8 mouse cellular contexts compared by ENCODE assay signal in genomic region chr19:34192008-34192963, GRCm38 (mm10). TPM values are rescaled to one million over a fixed set of nuclear protein-coding genes. Genes with fewer than 3 reads are reported as not detected.
A peak's percentile ranks its signal among the peaks of the same experiment; 100 is the strongest.
DNase-seq lines count a peak whose midpoint lies in the region; ATAC-seq and TF ChIP-seq lines count a peak whose summit lies in the region.

Stambpl1 (plus strand) TSS chr19:34192229.

- under 1% methylated on average over 62 of the region's 62 CpGs for WGBS in hindbrain, embryonic 16.5 days

- H3K4me1 ChIP-seq in hindbrain, embryonic 16.5 days (ENCODE audit: control insufficient read depth, insufficient read depth, low read depth, low read length) = peaks cover 10% of the 10 kb centered on the region

- intact Hi-C loops in gastrocnemius, adult 2 months (cut with DNase I) = no loop called here

- peak; percentile 88 for ATAC-seq in hindbrain, embryonic 16.5 days

- H3K36me3 ChIP-seq in hindbrain, embryonic 16.5 days (ENCODE audit: control insufficient read depth, insufficient read depth, low read length) = no peaks in the 10 kb centered on the region

- peak within 1 kb of the TSS; percentile 64 for H3K4me2 ChIP-seq in hindbrain, embryonic 16.5 days (ENCODE audit: low read length)

- H3K4me3 ChIP-seq in gastrocnemius, adult 2 months = peak within 1 kb of the TSS; percentile 71
- peak within 1 kb of the TSS; percentile 84 for H3K4me3 ChIP-seq in hindbrain, embryonic 16.5 days (ENCODE audit: low read length)

- peak within 1 kb of the TSS; percentile 85 for H3K27ac ChIP-seq in gastrocnemius, adult 2 months
- peak within 1 kb of the TSS; percentile 91 for H3K27ac ChIP-seq in hindbrain, embryonic 16.5 days (ENCODE audit: low read depth, low read length)

- H3K9ac ChIP-seq in hindbrain, embryonic 16.5 days (ENCODE audit: low read depth, low read length) = peak within 1 kb of the TSS; percentile 92

- no peaks in the 10 kb centered on the region for H3K27me3 ChIP-seq in hindbrain, embryonic 16.5 days (replicated peaks; ENCODE audit: control insufficient read depth, insufficient read depth, low read length)

- TF ChIP-seq CTCF in gastrocnemius, adult 2 months (IDR thresholded peaks at IDR 0.05) = no peak

- peak; percentile 87 for DNase-seq in T-cell, adult 2 months (ENCODE audit: low spot score)
- DNase-seq in cerebellum, postnatal 36 days = peak; percentile 66 to 70
- DNase-seq in gastrocnemius, adult 2 months = peak; percentile 74
- DNase-seq in left cerebral cortex, adult 11 months (ENCODE audit: low spot score) = peak; percentile 57
- peak; percentile 80 for DNase-seq in lung, postnatal 36 days
- DNase-seq in retina, postnatal 1 day = peak; percentile 75
- peak; percentile 92 for DNase-seq in thymus, postnatal 4 days

- H3K9me3 ChIP-seq in hindbrain, embryonic 16.5 days (ENCODE audit: control insufficient read depth, low read length) = no peaks in the 10 kb centered on the region

RNA-seq across cellular contexts. Expression of gene Stambpl1, which starts in this region (rescaled TPM):
- under 1 TPM; 0.59 to 0.84 TPM for total RNA-seq in gastrocnemius, adult 2 months (2021)
- polyA plus RNA-seq in hindbrain, embryonic 16.5 days (2015; fragmentation: Nextera tagmentation; extraction: Ambion mirVana) = 25.9 and 30.0 TPM in 2 replicates

Comparison
In these comparisons a context has a peak if more than half of its experiments do, and no peak if none do; other contexts are left out.
1. Peak in every context shown above with its lines: DNase-seq, ATAC-seq, H3K4me3 ChIP-seq and H3K27ac ChIP-seq.
2. Peak in DNase-seq, H3K4me3 ChIP-seq and H3K27ac ChIP-seq in gastrocnemius, adult 2 months; RNA of the gene not detected or under 1 TPM.